Mouse (Mus musculus): Measurements from ENCODE around the gene Ssh3.

DNA sequence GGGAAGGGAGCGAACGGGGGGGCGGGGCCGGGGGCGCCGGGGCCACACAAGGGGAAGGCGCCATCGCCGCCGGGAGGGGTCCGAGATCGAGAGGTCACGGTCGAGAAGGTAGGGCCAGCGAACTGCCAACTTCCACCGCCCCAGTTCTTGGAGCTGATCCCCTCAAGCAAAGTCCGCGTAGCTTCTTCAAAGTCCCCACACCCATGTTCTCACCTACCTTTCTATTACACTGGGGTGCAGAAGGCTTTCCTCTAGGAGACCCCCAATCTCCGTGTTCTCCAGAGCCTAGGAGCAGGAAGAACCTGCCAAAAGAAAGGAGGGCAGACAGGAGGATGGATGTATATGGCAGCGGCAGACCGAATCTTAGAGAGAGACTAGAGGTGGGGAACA, 53.5 kb downstream of the Ssh3 start:
- TF ChIP-seq CTCF (IDR thresholded peaks at IDR 0.05; ENCODE audit: low read depth): no peak
- no peak for TF ChIP-seq EP300 (IDR thresholded peaks at IDR 0.05; ENCODE audit: low read depth)

Measured in heart, postnatal 0 days (tissue).